Mouse (Mus musculus): ENCODE results near the gene Srp72. TPM values are rescaled to one million over a fixed set of nuclear protein-coding genes. Genes with fewer than 3 reads are reported as not detected.

Gene Srp72
- polyA plus RNA-seq, 1 experiment from 2014 or later: 42.3 TPM

GRCm38 (mm10) chr5:76950343-76951105 is 24.0 kb upstream of the Srp72 start:
- WGBS: under 1% methylated on average over 24 of the region's 24 CpGs
- peak overlapping the region; percentile 91 for H3K27ac ChIP-seq (ENCODE audit: poor library complexity, severe bottlenecking)
- no peak; the same call in none of the 2 replicates for ATAC-seq (ENCODE audit: insufficient number of reproducible peaks, low FRiP score)
- peak overlapping the region; percentile 97 for H3K4me2 ChIP-seq
- no peaks in the 10 kb centered on the region for H3K27me3 ChIP-seq (replicated peaks)
- H3K9ac ChIP-seq: peak overlapping the region; percentile 84
- H3K9me3 ChIP-seq (replicated peaks): no peaks in the 10 kb centered on the region
- peaks cover 65% of the 10 kb centered on the region for H3K4me1 ChIP-seq (replicated peaks)
- H3K4me3 ChIP-seq: peak overlapping the region; percentile 91
- H3K36me3 ChIP-seq: peaks cover 15% of the 10 kb centered on the region; the same call in 1 of the 2 replicates

GRCm38 (mm10) chr5:76951106-76952027 is 23.1 kb upstream of the Srp72 start, which contains the start of the genes Paics and Ppat:
Gene Paics (plus strand): TSS chr5:76951307.
Gene Ppat (minus strand): TSS chr5:76951578.
- peak within 1 kb of the TSS; percentile 91 for H3K9ac ChIP-seq
- H3K4me1 ChIP-seq (replicated peaks): peaks cover 60% of the 10 kb centered on the region
- H3K27me3 ChIP-seq (replicated peaks): no peaks in the 10 kb centered on the region
- H3K27ac ChIP-seq (ENCODE audit: poor library complexity, severe bottlenecking): peak within 1 kb of the TSS; percentile 91
- peak within 1 kb of the TSS; percentile 91 for H3K4me3 ChIP-seq
- peak within 1 kb of the TSS; percentile 97 for H3K4me2 ChIP-seq
- peak; percentile 98 for ATAC-seq (ENCODE audit: insufficient number of reproducible peaks, low FRiP score)
- no peaks in the 10 kb centered on the region for H3K9me3 ChIP-seq (replicated peaks)
- H3K36me3 ChIP-seq: peaks cover 22% of the 10 kb centered on the region
- WGBS: under 1% methylated on average over 81 of the region's 81 CpGs

GRCm38 (mm10) chr5:76952112-76953040 is 22.1 kb upstream of the Srp72 start:
- 15% methylated on average over 7 of the region's 7 CpGs for WGBS
- Histone ChIP-seq H3K27ac (ENCODE audit: poor library complexity, severe bottlenecking) (peak overlapping the region; percentile 89), H3K9me3 (replicated peaks) (no peaks in the 10 kb centered on the region), H3K4me1 (replicated peaks) (peaks cover 50% of the 10 kb centered on the region), H3K9ac (peak overlapping the region; percentile 91), H3K27me3 (replicated peaks) (no peaks in the 10 kb centered on the region), H3K36me3 (peaks cover 32% of the 10 kb centered on the region), H3K4me3 (peak overlapping the region; percentile 91), H3K4me2 (peak overlapping the region; percentile 97)
- no peak for ATAC-seq (ENCODE audit: insufficient number of reproducible peaks, low FRiP score)

GRCm38 (mm10) chr5:76953794-76954193 is 20.7 kb upstream of the Srp72 start:
- Histone ChIP-seq H3K4me2 (no peak overlapping the region), H3K4me1 (replicated peaks) (peaks cover 37% of the 10 kb centered on the region), H3K27me3 (replicated peaks) (no peaks in the 10 kb centered on the region), H3K9me3 (replicated peaks) (no peaks in the 10 kb centered on the region), H3K9ac (peak overlapping the region; percentile 45; the same call in 1 of the 2 replicates), H3K4me3 (no peak overlapping the region), H3K36me3 (peaks cover 44% of the 10 kb centered on the region), H3K27ac (ENCODE audit: poor library complexity, severe bottlenecking) (no peak overlapping the region)
- WGBS: 81% methylated on average over 3 of the region's 3 CpGs
- no peak for ATAC-seq (ENCODE audit: insufficient number of reproducible peaks, low FRiP score)

- peaks cover 48% of the 10 kb centered on the region for H3K36me3 ChIP-seq
- no peak overlapping the region for H3K4me3 ChIP-seq
- no peaks in the 10 kb centered on the region for H3K27me3 ChIP-seq (replicated peaks)
- no peak for ATAC-seq (ENCODE audit: insufficient number of reproducible peaks, low FRiP score)
- peaks cover 36% of the 10 kb centered on the region for H3K4me1 ChIP-seq (replicated peaks)
- no peak overlapping the region for H3K27ac ChIP-seq (ENCODE audit: poor library complexity, severe bottlenecking)
- 0 out of 2 replicates have a peak overlapping the region, but pooled peaks have one; percentile 10 for H3K4me2 ChIP-seq
- WGBS: 76% methylated on average over 6 of the region's 6 CpGs
- no peaks in the 10 kb centered on the region for H3K9me3 ChIP-seq (replicated peaks)
- H3K9ac ChIP-seq: 0 out of 2 replicates have a peak overlapping the region, but pooled peaks have one; percentile 36
Measured at GRCm38 (mm10) chr5:76954271-76954900, 20.1 kb upstream of the Srp72 start.

GRCm38 (mm10) chr5:76955474-76955873 is 19.0 kb upstream of the Srp72 start:
- Histone ChIP-seq H3K4me3 (no peak overlapping the region), H3K4me2 (no peak overlapping the region), H3K27ac (ENCODE audit: poor library complexity, severe bottlenecking) (peak overlapping the region; percentile 53), H3K4me1 (replicated peaks) (peaks cover 30% of the 10 kb centered on the region), H3K27me3 (replicated peaks) (no peaks in the 10 kb centered on the region), H3K9me3 (replicated peaks) (no peaks in the 10 kb centered on the region), H3K36me3 (peaks cover 59% of the 10 kb centered on the region), H3K9ac (no peak overlapping the region)
- no peak for ATAC-seq (ENCODE audit: insufficient number of reproducible peaks, low FRiP score)
- 70% methylated on average over 4 of the region's 4 CpGs for WGBS

- H3K27me3 ChIP-seq (replicated peaks): no peaks in the 10 kb centered on the region
- no peak overlapping the region for H3K27ac ChIP-seq (ENCODE audit: poor library complexity, severe bottlenecking)
- H3K4me3 ChIP-seq: no peak overlapping the region
- no peak for ATAC-seq (ENCODE audit: insufficient number of reproducible peaks, low FRiP score)
- 90% methylated on average over 1 of the region's 1 CpGs for WGBS
- no peak overlapping the region for H3K4me2 ChIP-seq
- H3K9ac ChIP-seq: no peak overlapping the region
- no peaks in the 10 kb centered on the region for H3K9me3 ChIP-seq (replicated peaks)
- H3K36me3 ChIP-seq: peaks cover 81% of the 10 kb centered on the region
- H3K4me1 ChIP-seq (replicated peaks): peaks cover 25% of the 10 kb centered on the region
Measured at GRCm38 (mm10) chr5:76957954-76958353, 16.5 kb upstream of the Srp72 start.

- Histone ChIP-seq H3K4me2 (no peak overlapping the region), H3K4me3 (no peak overlapping the region), H3K9me3 (replicated peaks) (no peaks in the 10 kb centered on the region), H3K27ac (ENCODE audit: poor library complexity, severe bottlenecking) (no peak overlapping the region), H3K4me1 (replicated peaks) (peaks cover 11% of the 10 kb centered on the region), H3K36me3 (peaks cover 91% of the 10 kb centered on the region), H3K27me3 (replicated peaks) (no peaks in the 10 kb centered on the region), H3K9ac (no peak overlapping the region)
- ATAC-seq (ENCODE audit: insufficient number of reproducible peaks, low FRiP score): no peak
- WGBS: 93% methylated on average over 5 of the region's 5 CpGs
Measured at GRCm38 (mm10) chr5:76959587-76959986, 14.9 kb upstream of the Srp72 start.

GRCm38 (mm10) chr5:76962545-76962944 is 11.9 kb upstream of the Srp72 start:
- H3K9ac ChIP-seq: no peak overlapping the region
- no peak overlapping the region for H3K27ac ChIP-seq (ENCODE audit: poor library complexity, severe bottlenecking)
- WGBS: 81% methylated on average over 11 of the region's 11 CpGs
- no peak overlapping the region for H3K4me3 ChIP-seq
- ATAC-seq (ENCODE audit: insufficient number of reproducible peaks, low FRiP score): no peak
- no peak overlapping the region for H3K4me2 ChIP-seq
- no peaks in the 10 kb centered on the region for H3K9me3 ChIP-seq (replicated peaks)
- H3K27me3 ChIP-seq (replicated peaks): no peaks in the 10 kb centered on the region
- H3K36me3 ChIP-seq: peaks cover 87% of the 10 kb centered on the region
- H3K4me1 ChIP-seq (replicated peaks): no peaks in the 10 kb centered on the region

GRCm38 (mm10) chr5:76964651-76965050 is 9.8 kb upstream of the Srp72 start:
- Histone ChIP-seq H3K9ac (no peak overlapping the region), H3K4me1 (replicated peaks) (no peaks in the 10 kb centered on the region), H3K9me3 (replicated peaks) (no peaks in the 10 kb centered on the region), H3K27me3 (replicated peaks) (no peaks in the 10 kb centered on the region), H3K4me3 (no peak overlapping the region), H3K36me3 (peaks cover 84% of the 10 kb centered on the region), H3K27ac (ENCODE audit: poor library complexity, severe bottlenecking) (no peak overlapping the region), H3K4me2 (no peak overlapping the region)
- ATAC-seq (ENCODE audit: insufficient number of reproducible peaks, low FRiP score): no peak
- 87% methylated on average over 3 of the region's 3 CpGs for whole genome bisulfite sequencing
